Mouse (Mus musculus) heart, postnatal 10 days (tissue): ENCODE measurements around the gene Emc9. TPM values are rescaled to one million over a fixed set of nuclear protein-coding genes. Genes with fewer than 3 reads are reported as not detected.

ENCODE experiments used
- DNase-seq, 2 experiments: peaks; one replicate each; pipeline ENCODE4 v3.0.0; 2021
- intact Hi-C: fragments of 180-260 bp; cut with DNase I; formaldehyde crosslinking; loops from one replicate; pipeline ENCODE4 v1.15.1; 2025
- total RNA-seq, 2 experiments: library from RNA; stranded (reverse); gene quantifications; 2 replicates each; pipeline ENCODE4 v1.2.3; 2021

The Emc9 gene
- total RNA-seq, 2 experiments from 2014 or later = 42.6 to 43.4 TPM

DNA sequence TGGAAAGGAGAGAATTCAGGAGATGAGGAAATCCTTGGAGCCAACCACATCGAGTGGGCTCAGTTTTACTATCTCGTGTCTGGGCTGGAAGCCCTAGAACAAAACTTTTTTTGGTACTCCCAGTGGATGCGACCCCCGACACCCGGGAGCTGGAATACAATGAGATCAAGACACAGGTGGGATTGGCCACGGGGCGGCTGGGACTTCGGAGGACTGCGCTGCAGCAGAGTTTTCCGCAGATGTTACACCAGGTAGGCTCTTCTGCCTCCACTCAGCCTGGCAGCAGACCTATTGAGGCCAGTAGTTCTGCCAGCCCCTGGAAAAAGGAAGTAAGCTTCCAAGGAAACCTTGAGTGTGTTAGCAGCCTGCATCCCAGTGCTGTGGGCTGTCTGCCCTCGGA is 21.9 kb downstream of the Emc9 start:
- DNase-seq = no peak
- intact Hi-C loops = no loop called here

DNA sequence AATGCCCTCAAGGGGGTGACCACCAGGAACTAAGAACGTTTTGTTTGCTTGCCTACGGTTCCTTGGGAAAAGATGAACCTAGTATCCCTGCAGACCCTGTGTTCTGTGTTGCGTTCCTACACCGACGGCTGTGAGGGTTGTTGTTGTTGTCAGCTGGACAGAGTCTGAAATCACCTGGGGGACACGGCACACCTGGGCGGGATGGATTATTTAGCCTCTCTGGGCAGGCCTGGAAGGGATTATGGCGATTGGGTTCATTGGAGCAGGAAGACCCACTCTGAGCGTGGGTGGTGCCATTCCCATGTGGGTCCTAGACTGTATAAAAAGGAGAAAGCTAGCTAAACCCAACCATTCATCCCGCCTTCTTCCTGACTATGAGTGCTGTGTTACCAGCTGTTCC is 23.2 kb downstream of the Emc9 start:
- intact Hi-C loops = no loop called here
- DNase-seq = no peak

DNA sequence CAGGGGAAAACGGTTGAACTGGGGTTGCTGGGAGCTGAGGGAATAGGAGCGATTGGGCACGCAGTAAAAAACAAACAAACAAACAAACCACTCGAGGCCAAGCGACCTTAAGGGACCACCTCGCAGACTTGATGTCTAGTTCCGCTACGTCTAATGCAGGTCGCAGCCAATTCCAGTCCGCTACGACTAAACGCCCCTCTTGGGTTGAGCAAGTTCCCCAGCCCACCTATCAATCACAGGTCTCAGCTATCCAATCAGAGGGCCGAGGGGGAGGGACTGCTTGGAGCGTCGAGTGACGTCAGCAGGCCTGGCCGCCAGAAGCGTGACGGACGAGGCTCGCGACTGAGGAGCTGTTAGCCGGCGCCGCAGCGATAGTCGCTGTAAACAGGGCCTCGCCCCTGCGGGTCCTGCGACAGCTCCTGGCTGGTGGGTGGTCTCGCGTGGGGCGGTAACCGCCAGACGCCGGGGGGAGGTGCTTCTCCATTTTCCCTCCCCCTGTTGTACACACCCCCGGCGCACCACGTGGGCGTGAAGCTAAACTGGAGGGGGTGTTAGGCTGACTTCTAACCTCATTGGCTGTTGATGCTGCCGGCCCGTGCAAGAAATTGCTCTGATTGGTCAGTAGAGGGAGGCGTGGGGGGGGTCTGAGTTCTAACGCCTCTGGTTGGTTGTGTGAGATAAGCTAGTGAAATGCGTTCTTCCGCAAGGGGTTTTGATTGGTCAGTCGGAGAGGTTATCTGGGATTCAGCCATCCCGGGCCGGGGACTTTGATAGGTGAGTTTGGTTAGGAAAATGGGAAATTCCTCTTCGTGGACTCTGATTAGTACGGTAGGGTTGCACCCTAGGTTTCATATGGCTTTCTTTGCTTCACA is 24.7 kb downstream of the Emc9 start, which contains the start of gene A730061H03Rik:
Gene A730061H03Rik, minus strand, starts transcription at position 205 of the 872 bp plus-strand sequence.
- intact Hi-C loops = loop anchor here (1.0 kb wide), 1 partner anchor 44 kb away; no protein-coding TSS in a partner anchor

GRCm38 (mm10) chr14:55559799-55560201 is 25.3 kb downstream of the Emc9 start, which contains the start of gene Dcaf11:
Gene Dcaf11, plus strand, starts transcription at chr14:55560006.
- intact Hi-C loops = loop anchor here (1.0 kb wide), 1 partner anchor 45 kb away; no protein-coding TSS in a partner anchor
- DNase-seq = peak; percentile 93 to 94

More for the DNA sequence above, 24.7 kb downstream of the Emc9 start, which contains the start of gene A730061H03Rik:
- DNase-seq = peak; percentile 98

GRCm38 (mm10) chr14:55558740-55559448 is 26.2 kb downstream of the Emc9 start:
- intact Hi-C loops = no loop called here
- DNase-seq = no peak

DNA sequence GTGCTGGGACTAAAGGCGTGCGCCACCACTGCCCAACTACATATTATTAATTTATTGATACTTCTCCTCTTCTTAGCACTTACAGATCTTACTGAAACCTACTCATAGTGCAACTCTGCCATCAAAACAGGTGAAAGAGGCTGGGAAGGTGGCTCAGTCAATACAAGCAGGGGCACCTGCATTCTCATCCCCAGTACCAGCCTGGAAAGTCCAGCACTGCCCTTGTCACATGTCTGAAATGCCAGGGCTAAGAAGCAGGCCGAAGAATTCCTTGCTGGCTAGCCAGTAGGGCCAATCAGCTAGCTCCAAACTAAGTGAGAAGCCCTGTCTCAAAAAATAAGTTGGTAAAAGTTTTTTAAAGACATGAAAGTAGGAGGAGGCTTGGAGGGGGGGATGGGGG is 27.5 kb downstream of the Emc9 start:
- intact Hi-C loops = loop anchor here (1.0 kb wide), 1 partner anchor 60 kb away; no protein-coding TSS in a partner anchor
- no peak for DNase-seq

DNA sequence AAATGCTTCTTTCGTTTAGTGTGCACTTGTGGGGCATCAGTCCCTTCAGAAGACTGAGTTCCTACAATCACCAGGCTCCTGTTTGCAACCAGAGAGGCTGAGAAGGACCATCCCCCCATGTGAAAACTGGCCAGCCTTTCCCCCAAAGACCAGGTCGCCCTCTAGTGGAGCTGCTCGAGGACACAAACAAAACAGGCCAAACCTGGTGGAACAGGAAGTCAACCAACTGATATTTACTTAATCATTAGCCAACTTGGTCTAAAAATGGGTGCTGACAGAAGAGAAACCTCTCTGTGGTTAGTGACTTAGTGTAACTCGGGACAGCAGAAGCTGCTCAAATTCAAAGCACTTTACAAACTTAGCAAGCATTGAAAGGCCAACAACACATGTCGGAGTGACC is 28.1 kb downstream of the Emc9 start:
- peak; percentile 84 to 94 for DNase-seq
- intact Hi-C loops = loop anchor here (1.0 kb wide), 1 partner anchor 60 kb away; no protein-coding TSS in a partner anchor

- no peak for DNase-seq
- intact Hi-C loops = no loop called here
Measured at GRCm38 (mm10) chr14:55555788-55556187, 29.3 kb downstream of the Emc9 start.

- intact Hi-C loops = no loop called here
Measured at GRCm38 (mm10) chr14:55554635-55555034, 30.5 kb downstream of the Emc9 start.

GRCm38 (mm10) chr14:55551794-55552193 is 33.3 kb downstream of the Emc9 start:
- intact Hi-C loops = no loop called here
- DNase-seq = no peak

More at GRCm38 (mm10) chr14:55554635-55555034, 30.5 kb downstream of the Emc9 start:
- DNase-seq = no peak

DNA sequence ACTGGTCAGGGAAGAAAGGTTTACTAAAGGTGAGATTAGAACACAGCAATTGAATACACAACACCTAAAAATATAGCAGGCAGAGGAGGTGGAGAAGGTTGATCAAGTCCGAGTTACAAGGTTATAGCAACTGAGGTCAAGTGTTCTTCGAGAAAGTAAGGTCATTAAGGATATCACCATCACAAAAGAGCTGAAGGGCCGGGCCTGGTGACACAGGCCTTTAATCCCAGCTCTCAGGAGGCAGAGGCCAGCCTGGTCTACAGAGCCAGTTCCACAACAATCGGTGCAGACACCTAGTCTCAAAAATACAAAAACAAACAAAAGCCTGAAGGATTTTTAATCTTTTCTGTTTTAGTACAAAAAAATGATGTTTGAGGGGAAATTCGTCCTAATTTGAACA is 33.8 kb downstream of the Emc9 start:
- intact Hi-C loops = no loop called here
- DNase-seq = no peak

DNA sequence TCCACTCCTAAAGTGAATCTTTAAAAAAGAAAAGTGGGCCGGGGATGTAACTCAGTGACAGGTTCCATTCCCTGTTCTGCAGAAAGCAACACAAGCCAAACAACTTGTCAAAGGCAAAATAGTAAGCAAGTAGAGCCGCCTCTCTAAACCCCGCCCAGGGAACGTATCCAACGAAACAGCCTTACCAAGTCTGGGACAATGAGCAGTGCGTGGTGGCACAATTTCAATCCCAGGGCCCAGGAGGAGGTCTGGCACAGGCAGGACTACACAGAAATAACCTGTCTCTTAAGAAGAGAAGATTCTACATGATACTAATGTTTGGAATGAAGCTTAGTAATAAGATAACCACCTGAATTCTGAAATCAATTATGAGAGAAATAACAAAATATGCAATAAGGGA is 34.9 kb downstream of the Emc9 start:
- DNase-seq = no peak
- intact Hi-C loops = no loop called here

- DNase-seq = no peak
- intact Hi-C loops = no loop called here
Measured at GRCm38 (mm10) chr14:55544334-55544733, 40.8 kb downstream of the Emc9 start.

- intact Hi-C loops = no loop called here
Measured at GRCm38 (mm10) chr14:55542268-55542667, 42.8 kb downstream of the Emc9 start.

GRCm38 (mm10) chr14:55540787-55541321 is 44.2 kb downstream of the Emc9 start:
- DNase-seq = peak; percentile 87 to 92
- intact Hi-C loops = no loop called here

More at GRCm38 (mm10) chr14:55542268-55542667, 42.8 kb downstream of the Emc9 start:
- DNase-seq = no peak

GRCm38 (mm10) chr14:55540067-55540786 is 44.9 kb downstream of the Emc9 start, which contains the start of gene Pck2:
Gene Pck2, plus strand, starts transcription at chr14:55540266.
- peak; percentile 88 to 91 for DNase-seq
- intact Hi-C loops = no loop called here

- intact Hi-C loops = loop anchor here (1.0 to 2.0 kb wide), 2 partner anchors 39 to 387 kb away; no protein-coding TSS in a partner anchor
- peak; percentile 38 to 70 for DNase-seq
Measured at GRCm38 (mm10) chr14:55536116-55536745, 48.9 kb downstream of the Emc9 start.
